Mouse (Mus musculus): Measurements from ENCODE around the gene Bgn. TPM values are rescaled to one million over a fixed set of nuclear protein-coding genes. Genes with fewer than 3 reads are reported as not detected.
A peak's percentile ranks its signal among the peaks of the same experiment; 100 is the strongest.

Gene Bgn
- polyA plus RNA-seq, 1 experiment from 2014 or later: 243 TPM

GRCm38 (mm10) chrX:73474340-73475165, 8.8 kb upstream of the Bgn start:
- no peak overlapping the region for H3K4me2 ChIP-seq
- no peak overlapping the region for H3K9ac ChIP-seq
- H3K27me3 ChIP-seq: peaks cover 3% of the 10 kb centered on the region; the same call in 1 of the 2 replicates
- no peaks in the 10 kb centered on the region for H3K9me3 ChIP-seq
- H3K36me3 ChIP-seq: no peaks in the 10 kb centered on the region
- peaks cover 34% of the 10 kb centered on the region for H3K4me1 ChIP-seq
- H3K27ac ChIP-seq: peak overlapping the region; percentile 86
- peak; percentile 77 for ATAC-seq (ENCODE audit: insufficient number of reproducible peaks, low FRiP score, low TSS enrichment, low read depth)
- WGBS: 40% methylated on average over 12 of the region's 12 CpGs
- no peak overlapping the region for H3K4me3 ChIP-seq

GRCm38 (mm10) chrX:73475658-73476256, 7.6 kb upstream of the Bgn start:
- H3K4me1 ChIP-seq: peaks cover 41% of the 10 kb centered on the region
- H3K9me3 ChIP-seq: no peaks in the 10 kb centered on the region
- WGBS: 86% methylated on average over 1 of the region's 1 CpGs
- H3K27me3 ChIP-seq: peaks cover 3% of the 10 kb centered on the region; the same call in 1 of the 2 replicates
- H3K4me2 ChIP-seq: no peak overlapping the region
- no peak overlapping the region for H3K9ac ChIP-seq
- ATAC-seq (ENCODE audit: insufficient number of reproducible peaks, low FRiP score, low TSS enrichment, low read depth): no peak
- no peak overlapping the region for H3K4me3 ChIP-seq
- peak overlapping the region; percentile 86; the same call in 1 of the 2 replicates for H3K27ac ChIP-seq
- H3K36me3 ChIP-seq: no peaks in the 10 kb centered on the region

- Histone ChIP-seq H3K4me2 (no peak overlapping the region), H3K36me3 (no peaks in the 10 kb centered on the region), H3K4me3 (no peak overlapping the region), H3K27ac (peak overlapping the region; percentile 61), H3K9ac (no peak overlapping the region), H3K27me3 (peaks cover 3% of the 10 kb centered on the region; the same call in 1 of the 2 replicates), H3K9me3 (no peaks in the 10 kb centered on the region), H3K4me1 (peaks cover 41% of the 10 kb centered on the region)
- 58% methylated on average over 2 of the region's 2 CpGs for WGBS
- peak; percentile 40; the same call in 1 of the 2 replicates for ATAC-seq (ENCODE audit: insufficient number of reproducible peaks, low FRiP score, low TSS enrichment, low read depth)
Measured at GRCm38 (mm10) chrX:73476621-73477020, 6.8 kb upstream of the Bgn start.

GRCm38 (mm10) chrX:73477500-73477899, 5.9 kb upstream of the Bgn start:
- H3K9ac ChIP-seq: no peak overlapping the region
- H3K36me3 ChIP-seq: no peaks in the 10 kb centered on the region
- 73% methylated on average over 2 of the region's 2 CpGs for WGBS
- H3K27ac ChIP-seq: no peak overlapping the region
- no peak for ATAC-seq (ENCODE audit: insufficient number of reproducible peaks, low FRiP score, low TSS enrichment, low read depth)
- no peak overlapping the region for H3K4me2 ChIP-seq
- no peaks in the 10 kb centered on the region for H3K9me3 ChIP-seq
- H3K4me3 ChIP-seq: no peak overlapping the region
- H3K27me3 ChIP-seq: peaks cover 3% of the 10 kb centered on the region; the same call in 1 of the 2 replicates
- H3K4me1 ChIP-seq: peaks cover 42% of the 10 kb centered on the region

- Histone ChIP-seq H3K27me3 (peaks cover 4% of the 10 kb centered on the region), H3K36me3 (no peaks in the 10 kb centered on the region), H3K9ac (no peak overlapping the region), H3K9me3 (no peaks in the 10 kb centered on the region), H3K4me1 (peaks cover 42% of the 10 kb centered on the region), H3K27ac (peak overlapping the region; percentile 74), H3K4me2 (no peak overlapping the region), H3K4me3 (no peak overlapping the region)
- no peak for ATAC-seq (ENCODE audit: insufficient number of reproducible peaks, low FRiP score, low TSS enrichment, low read depth)
Measured at GRCm38 (mm10) chrX:73479656-73480055, 3.7 kb upstream of the Bgn start.

GRCm38 (mm10) chrX:73480334-73480733, 3.1 kb upstream of the Bgn start:
- H3K27ac ChIP-seq: peak overlapping the region; percentile 74
- ATAC-seq (ENCODE audit: insufficient number of reproducible peaks, low FRiP score, low TSS enrichment, low read depth): no peak
- WGBS: 36% methylated on average over 2 of the region's 2 CpGs

GRCm38 (mm10) chrX:73482643-73483483, 539 bp upstream of the Bgn start:
- Histone ChIP-seq H3K4me3 (peak overlapping the region; percentile 46), H3K4me2 (peak overlapping the region; percentile 48), H3K36me3 (no peaks in the 10 kb centered on the region), H3K4me1 (peaks cover 29% of the 10 kb centered on the region), H3K9me3 (no peaks in the 10 kb centered on the region), H3K27me3 (peaks cover 5% of the 10 kb centered on the region; the same call in 1 of the 2 replicates), H3K27ac (peak overlapping the region; percentile 86), H3K9ac (no peak overlapping the region)
- WGBS: 37% methylated on average over 4 of the region's 4 CpGs
- ATAC-seq (ENCODE audit: insufficient number of reproducible peaks, low FRiP score, low TSS enrichment, low read depth): 0 out of 2 replicates have a peak, but pooled peaks have one; percentile 17

More at GRCm38 (mm10) chrX:73480334-73480733, 3.1 kb upstream of the Bgn start:
- H3K4me2 ChIP-seq: no peak overlapping the region
- H3K36me3 ChIP-seq: no peaks in the 10 kb centered on the region
- H3K9ac ChIP-seq: no peak overlapping the region
- H3K9me3 ChIP-seq: no peaks in the 10 kb centered on the region
- H3K4me3 ChIP-seq: no peak overlapping the region
- H3K4me1 ChIP-seq: peaks cover 35% of the 10 kb centered on the region
- peaks cover 8% of the 10 kb centered on the region for H3K27me3 ChIP-seq

GRCm38 (mm10) chrX:73484076-73484475, 674 bp downstream of the Bgn start:
- 48% methylated on average over 1 of the region's 1 CpGs for WGBS
- Histone ChIP-seq H3K27me3 (peaks cover 5% of the 10 kb centered on the region; the same call in 1 of the 2 replicates), H3K4me2 (peak overlapping the region; percentile 48), H3K9me3 (no peaks in the 10 kb centered on the region), H3K4me1 (peaks cover 38% of the 10 kb centered on the region), H3K9ac (peak overlapping the region; percentile 48), H3K27ac (peak overlapping the region; percentile 86), H3K4me3 (peak overlapping the region; percentile 46), H3K36me3 (no peaks in the 10 kb centered on the region)
- ATAC-seq (ENCODE audit: insufficient number of reproducible peaks, low FRiP score, low TSS enrichment, low read depth): no peak

- Histone ChIP-seq H3K4me3 (peak overlapping the region; percentile 46), H3K9ac (no peak overlapping the region; the same call in 1 of the 2 replicates), H3K4me2 (peak overlapping the region; percentile 48), H3K36me3 (no peaks in the 10 kb centered on the region), H3K27ac (peak overlapping the region; percentile 86), H3K27me3 (peaks cover 5% of the 10 kb centered on the region; the same call in 1 of the 2 replicates), H3K4me1 (peaks cover 43% of the 10 kb centered on the region), H3K9me3 (no peaks in the 10 kb centered on the region)
- 89% methylated on average over 4 of the region's 4 CpGs for WGBS
- no peak for ATAC-seq (ENCODE audit: insufficient number of reproducible peaks, low FRiP score, low TSS enrichment, low read depth)
Measured at GRCm38 (mm10) chrX:73484870-73485269, 1.5 kb downstream of the Bgn start.

- 55% methylated on average over 5 of the region's 5 CpGs for WGBS
- peak overlapping the region; percentile 17; the same call in 1 of the 2 replicates for H3K4me2 ChIP-seq
- peaks cover 5% of the 10 kb centered on the region; the same call in 1 of the 2 replicates for H3K27me3 ChIP-seq
- H3K9ac ChIP-seq: no peak overlapping the region
- no peak overlapping the region for H3K4me3 ChIP-seq
- ATAC-seq (ENCODE audit: insufficient number of reproducible peaks, low FRiP score, low TSS enrichment, low read depth): peak; percentile 7; the same call in 1 of the 2 replicates
- H3K9me3 ChIP-seq: no peaks in the 10 kb centered on the region
- peaks cover 11% of the 10 kb centered on the region for H3K36me3 ChIP-seq
- H3K4me1 ChIP-seq: peaks cover 40% of the 10 kb centered on the region
- peak overlapping the region; percentile 50; the same call in 1 of the 2 replicates for H3K27ac ChIP-seq
Measured at GRCm38 (mm10) chrX:73486920-73487319, 3.5 kb downstream of the Bgn start.

- H3K4me2 ChIP-seq: no peak overlapping the region
Measured at GRCm38 (mm10) chrX:73490186-73490585, 6.8 kb downstream of the Bgn start.

More at GRCm38 (mm10) chrX:73490186-73490585, 6.8 kb downstream of the Bgn start:
- Histone ChIP-seq H3K36me3 (peaks cover 26% of the 10 kb centered on the region), H3K9ac (no peak overlapping the region), H3K4me1 (peaks cover 30% of the 10 kb centered on the region), H3K27ac (peak overlapping the region; percentile 38; the same call in 1 of the 2 replicates), H3K27me3 (no peaks in the 10 kb centered on the region), H3K9me3 (no peaks in the 10 kb centered on the region), H3K4me3 (no peak overlapping the region)
- ATAC-seq (ENCODE audit: insufficient number of reproducible peaks, low FRiP score, low TSS enrichment, low read depth): no peak
- WGBS: 27% methylated on average over 4 of the region's 4 CpGs
